Mouse (Mus musculus) testis, postnatal 10 days (tissue): ENCODE results near the gene Ccdc54.

Experiments used
- DNase-seq: peaks from one replicate; pipeline ENCODE4 v3.0.0; 2021; ENCODE audit warnings: low spot score

Ccdc54 gene

GRCm38 (mm10) chr16:50591054-50591453, at the start of gene Ccdc54:
TSS of gene Ccdc54 (minus strand) at chr16:50591154.
- DNase-seq, result no peak

GRCm38 (mm10) chr16:50632585-50632984, 41.6 kb upstream of the Ccdc54 start:
- DNase-seq, result no peak

- DNase-seq, result no peak
These were observed 24.6 kb upstream of the Ccdc54 start for GRCm38 (mm10) chr16:50615569-50615968.

- DNase-seq, result no peak
These were observed 22.0 kb upstream of the Ccdc54 start for GRCm38 (mm10) chr16:50612944-50613343.

- no peak for DNase-seq
These were observed 19.6 kb upstream of the Ccdc54 start for GRCm38 (mm10) chr16:50610580-50610979.

- no peak for DNase-seq
These were observed 17.0 kb upstream of the Ccdc54 start for GRCm38 (mm10) chr16:50607776-50608562.

- DNase-seq, result no peak
These were observed 13.9 kb upstream of the Ccdc54 start for GRCm38 (mm10) chr16:50604826-50605225.

- no peak for DNase-seq
These were observed 11.0 kb upstream of the Ccdc54 start for GRCm38 (mm10) chr16:50601947-50602346.

- no peak for DNase-seq
These were observed 9.7 kb upstream of the Ccdc54 start for GRCm38 (mm10) chr16:50600665-50601064.

- no peak for DNase-seq
These were observed 5.7 kb upstream of the Ccdc54 start for GRCm38 (mm10) chr16:50596679-50597078.

- DNase-seq, result no peak
These were observed 5.2 kb upstream of the Ccdc54 start for GRCm38 (mm10) chr16:50596171-50596570.

- no peak for DNase-seq
These were observed 3.9 kb upstream of the Ccdc54 start for GRCm38 (mm10) chr16:50594876-50595275.

GRCm38 (mm10) chr16:50593361-50593760, 2.4 kb upstream of the Ccdc54 start:
- DNase-seq, result no peak

- DNase-seq, result no peak
These were observed 1.3 kb downstream of the Ccdc54 start for GRCm38 (mm10) chr16:50589574-50590151.

- no peak for DNase-seq
These were observed 2.8 kb downstream of the Ccdc54 start for GRCm38 (mm10) chr16:50588191-50588590.

GRCm38 (mm10) chr16:50587139-50587538, 3.8 kb downstream of the Ccdc54 start:
- no peak for DNase-seq

- DNase-seq, result no peak
These were observed 12.6 kb downstream of the Ccdc54 start for GRCm38 (mm10) chr16:50578361-50578760.

GRCm38 (mm10) chr16:50572557-50572956, 18.4 kb downstream of the Ccdc54 start:
- DNase-seq, result no peak

- no peak for DNase-seq
These were observed 31.7 kb downstream of the Ccdc54 start for GRCm38 (mm10) chr16:50559163-50559771.

- no peak for DNase-seq
These were observed 37.1 kb downstream of the Ccdc54 start for GRCm38 (mm10) chr16:50553828-50554227.

GRCm38 (mm10) chr16:50551871-50552528, 39.0 kb downstream of the Ccdc54 start:
- DNase-seq, result no peak

- DNase-seq, result no peak
These were observed 40.0 kb downstream of the Ccdc54 start for GRCm38 (mm10) chr16:50550927-50551326.
